Mouse (Mus musculus) brown adipose tissue, adult 24 weeks (tissue): ENCODE results near the gene Hs3st6. TPM values are rescaled to one million over a fixed set of nuclear protein-coding genes. Genes with fewer than 3 reads are reported as not detected.
"Not testable (repeated sequence)": the region's sequence is repeated elsewhere in the genome, so short reads cannot be mapped to it uniquely, and the experiment has no call there.

Source experiments
- H3K27ac ChIP-seq: fragments of 200-500 bp; replicated peaks from 2 replicates; pipeline ENCODE4 v1.5.1; 2012; ENCODE audit warnings: low read depth, mild to moderate bottlenecking, low read length
- H3K4me1 ChIP-seq: fragments of 200-500 bp; 2 replicates; pipeline ENCODE4 v1.6.1; 2012; ENCODE audit warnings: low read length, mixed read lengths; ENCODE audit not compliant: control insufficient read depth, insufficient read depth, insufficient read length
- H3K4me3 ChIP-seq: fragments of 200-500 bp; 2 replicates; pipeline ENCODE4 v1.5.1; 2012; ENCODE audit warnings: low read depth, mild to moderate bottlenecking, low read length, moderate library complexity; ENCODE audit not compliant: insufficient read depth
- polyA plus RNA-seq: library from polyadenylated mRNA; stranded (reverse); fragments of >200 nt; gene quantifications from 2 replicates; pipeline ENCODE4 v1.2.4, GENCODE M21; 2012; ENCODE audit not compliant: missing spikeins, insufficient read depth, insufficient read length

Hs3st6 gene
- polyA plus RNA-seq = not detected in 2 replicates

DNA sequence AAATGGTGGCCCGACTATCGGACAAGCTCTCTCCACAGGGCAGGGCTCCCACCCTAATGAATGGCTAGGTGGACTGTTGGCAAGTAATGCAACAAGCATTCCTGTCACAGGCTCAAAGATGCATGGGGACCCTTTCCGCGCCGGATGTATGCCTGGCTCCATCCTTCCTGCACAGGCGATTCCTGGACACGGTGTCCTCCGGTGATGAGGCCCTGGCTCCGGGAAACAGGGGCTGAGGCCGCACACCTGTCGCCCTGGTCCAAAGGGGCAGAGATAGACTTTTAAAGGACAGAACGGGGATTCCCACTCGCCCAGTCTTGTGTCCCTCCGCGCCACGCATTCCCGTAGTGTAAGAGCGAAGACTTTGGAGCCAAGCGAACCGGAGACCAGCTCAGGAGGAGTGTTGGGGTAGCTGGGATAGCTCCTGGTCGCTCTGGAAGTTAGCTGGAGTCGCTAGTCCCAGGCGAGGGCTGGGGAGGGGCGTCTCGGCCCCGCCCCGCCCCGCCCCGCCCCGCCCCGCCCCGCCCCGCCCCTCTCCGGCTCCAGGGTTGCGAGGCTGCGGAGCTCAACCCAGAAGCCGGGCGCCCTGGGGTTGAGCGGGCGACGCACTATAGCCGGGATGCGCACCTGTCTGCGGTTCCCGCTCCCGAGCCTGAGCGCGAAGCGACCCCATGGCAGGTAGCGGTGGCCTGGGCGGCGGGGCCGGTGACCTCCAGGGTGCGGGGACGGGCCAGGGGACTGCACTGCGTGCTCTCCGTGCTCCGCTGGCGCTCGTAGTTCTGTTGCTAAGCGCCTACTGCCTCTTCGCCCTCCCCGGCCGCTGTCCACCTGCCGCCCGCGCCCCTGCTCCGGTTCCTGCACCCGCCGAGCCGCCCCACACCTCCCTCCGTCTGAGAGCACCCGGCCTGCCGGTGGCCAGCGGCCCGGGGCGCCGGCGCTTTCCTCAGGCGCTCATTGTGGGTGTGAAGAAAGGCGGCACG lies at the start of gene Hs3st6:
TSS of gene Hs3st6 (plus strand) at position 574 of the 980 bp plus-strand sequence.
- Histone ChIP-seq H3K4me3 (peak within 1 kb of the TSS; percentile 63), H3K27ac (no peak within 1 kb of the TSS), H3K4me1 (peaks cover 2% of the 10 kb centered on the region; the same call in 1 of the 2 replicates)

GRCm38 (mm10) chr17:24705821-24706220 lies 47.0 kb upstream of the Hs3st6 start:
- H3K27ac ChIP-seq = no peak overlapping the region
- H3K4me1 ChIP-seq = 0 out of 2 replicates have a peak, but pooled peaks cover 3% of the 10 kb centered on the region
- no peak overlapping the region for H3K4me3 ChIP-seq

DNA sequence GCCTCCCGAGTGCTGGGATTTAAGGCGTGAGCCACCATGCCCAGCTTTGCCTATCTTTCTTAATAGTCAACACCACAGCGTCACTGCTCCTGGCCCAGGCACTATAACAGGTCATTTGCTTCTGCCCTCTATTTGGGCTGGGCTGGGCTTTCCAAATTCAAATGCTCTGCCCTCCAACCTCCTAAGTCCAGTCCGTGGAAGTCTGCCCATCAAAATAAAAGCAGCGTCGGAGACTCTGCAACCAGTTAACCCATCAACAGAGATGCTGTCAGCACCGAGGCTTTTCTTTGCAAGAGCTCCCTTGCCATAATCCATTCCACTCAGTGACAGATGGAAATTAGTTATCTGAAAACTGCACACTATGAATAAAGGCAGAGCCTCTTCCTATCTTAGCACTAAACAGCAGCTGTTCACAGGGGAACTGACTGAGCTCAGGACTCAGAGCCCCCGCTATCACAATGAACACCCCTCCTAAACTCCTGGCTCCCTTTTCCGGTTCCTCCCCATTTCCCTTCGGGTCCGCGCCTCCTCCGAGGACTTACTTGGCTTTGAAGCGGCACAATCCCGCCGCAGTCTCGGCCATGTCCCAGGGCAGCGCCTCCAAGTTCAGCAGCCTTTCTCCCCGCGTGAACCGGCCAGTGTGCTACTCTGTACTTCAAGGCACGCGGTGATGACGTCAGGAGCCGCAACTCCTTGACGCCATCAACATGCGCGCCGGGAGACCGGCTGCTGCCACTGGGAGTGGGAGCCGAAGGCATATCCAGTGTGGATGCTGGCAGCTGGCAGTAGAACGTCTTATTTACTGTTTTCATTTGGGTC lies 45.6 kb upstream of the Hs3st6 start, which contains the start of gene Tbl3:
TSS of gene Tbl3 (minus strand) at position 679 of the 819 bp plus-strand sequence.
- H3K27ac ChIP-seq = peak within 1 kb of the TSS; percentile 70
- 0 out of 2 replicates have a peak, but pooled peaks cover 3% of the 10 kb centered on the region for H3K4me1 ChIP-seq
- peak within 1 kb of the TSS; percentile 72 for H3K4me3 ChIP-seq

DNA sequence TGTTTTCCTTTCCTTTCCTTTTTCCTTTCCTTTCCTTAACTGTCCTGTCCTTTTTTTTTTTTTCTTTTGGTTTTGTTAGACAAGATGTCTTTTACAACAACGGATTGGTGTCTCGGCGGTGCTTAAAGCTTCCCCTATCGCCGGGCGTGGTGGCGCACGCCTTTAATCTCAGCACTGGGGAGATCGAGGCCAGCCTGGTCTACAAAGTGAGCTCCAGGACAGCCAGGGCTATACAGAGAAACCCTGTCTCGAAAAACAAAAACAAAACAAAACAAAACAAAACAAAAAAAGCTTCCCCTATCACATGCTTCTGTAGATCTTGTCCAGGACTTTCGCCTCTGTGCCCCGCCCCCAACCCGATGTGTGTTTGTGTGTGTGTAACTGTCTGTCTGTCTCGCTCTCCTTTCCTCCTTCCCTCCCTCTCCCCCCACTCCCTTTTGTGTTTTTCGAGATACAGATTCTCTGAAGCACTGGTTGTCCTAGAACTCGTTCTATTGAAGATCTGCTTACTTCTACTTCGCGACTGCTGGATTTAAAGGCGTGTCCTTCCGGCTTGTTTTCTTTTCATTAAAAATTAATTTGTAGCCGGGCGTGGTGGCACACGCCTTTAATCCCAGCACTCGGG lies 44.9 kb upstream of the Hs3st6 start:
- Histone ChIP-seq H3K27ac (peak overlapping the region; percentile 63), H3K4me3 (peak overlapping the region; percentile 72), H3K4me1 (0 out of 2 replicates have a peak, but pooled peaks cover 3% of the 10 kb centered on the region)

DNA sequence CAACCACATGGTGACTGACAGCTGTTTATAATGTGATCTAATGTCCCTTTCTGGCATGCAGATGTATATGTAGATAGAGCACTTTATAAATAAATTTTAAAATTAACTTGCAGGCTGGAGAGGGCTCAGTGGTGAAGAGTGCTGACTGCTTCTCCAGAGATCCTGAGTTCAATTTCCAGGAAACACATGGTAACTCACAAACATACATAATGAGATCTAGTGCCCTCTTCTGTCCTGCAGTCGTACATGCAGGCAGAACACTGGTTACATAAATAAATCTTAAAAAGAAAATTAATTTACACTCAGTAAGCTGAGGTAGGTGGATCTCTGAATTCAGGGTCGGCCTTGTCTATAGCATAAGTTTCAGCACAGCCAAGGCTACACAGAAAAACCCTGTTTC lies 44.1 kb upstream of the Hs3st6 start:
- Histone ChIP-seq H3K27ac (no peak overlapping the region), H3K4me3 (no peak overlapping the region), H3K4me1 (0 out of 2 replicates have a peak, but pooled peaks cover 3% of the 10 kb centered on the region)

GRCm38 (mm10) chr17:24715556-24715955 lies 37.2 kb upstream of the Hs3st6 start:
- Histone ChIP-seq H3K4me1 (0 out of 2 replicates have a peak, but pooled peaks cover 2% of the 10 kb centered on the region), H3K4me3 (no peak overlapping the region), H3K27ac (no peak overlapping the region)

- no peak overlapping the region for H3K4me3 ChIP-seq
- H3K27ac ChIP-seq = no peak overlapping the region
- 0 out of 2 replicates have a peak, but pooled peaks cover 2% of the 10 kb centered on the region for H3K4me1 ChIP-seq
Measured at GRCm38 (mm10) chr17:24716166-24716682, 36.6 kb upstream of the Hs3st6 start.

DNA sequence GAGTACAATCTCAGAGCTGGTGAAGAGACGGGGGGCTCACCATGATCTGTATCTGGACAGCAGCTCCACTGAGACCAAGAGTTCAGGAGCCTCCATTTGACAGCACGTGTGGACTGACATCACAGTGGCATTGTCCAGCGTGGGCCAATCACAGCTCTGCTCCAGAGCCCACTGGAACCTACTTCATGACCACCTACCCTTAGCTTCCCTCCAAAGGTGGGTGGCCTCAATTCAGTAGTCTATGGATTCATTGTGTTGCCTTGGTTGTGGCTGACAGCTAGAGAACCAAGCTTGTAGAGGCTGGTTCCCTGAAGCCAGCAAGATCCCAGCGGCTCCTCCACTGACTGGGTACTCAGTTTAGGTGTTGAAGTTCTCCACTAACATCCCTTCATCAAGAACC lies 34.8 kb upstream of the Hs3st6 start, which contains the start of the genes Rnf151 and Rps2:
TSS of gene Rnf151 (minus strand) at position 121 of the 400 bp plus-strand sequence.
TSS of gene Rps2 (plus strand) at position 174 of the 400 bp plus-strand sequence.
- Histone ChIP-seq H3K4me3 (peak within 1 kb of the TSS; percentile 97), H3K4me1 (0 out of 2 replicates have a peak, but pooled peaks cover 2% of the 10 kb centered on the region), H3K27ac (no peak within 1 kb of the TSS)

GRCm38 (mm10) chr17:24718938-24719337 lies 33.9 kb upstream of the Hs3st6 start:
- not testable (repeated sequence) for H3K4me1 ChIP-seq, H3K27ac ChIP-seq
- peak overlapping the region; percentile 97 for H3K4me3 ChIP-seq

GRCm38 (mm10) chr17:24719494-24720222 lies 33.1 kb upstream of the Hs3st6 start:
- peak overlapping the region; percentile 78 for H3K27ac ChIP-seq
- peak overlapping the region; percentile 97 for H3K4me3 ChIP-seq
- 0 out of 2 replicates have a peak, but pooled peaks cover 2% of the 10 kb centered on the region for H3K4me1 ChIP-seq

DNA sequence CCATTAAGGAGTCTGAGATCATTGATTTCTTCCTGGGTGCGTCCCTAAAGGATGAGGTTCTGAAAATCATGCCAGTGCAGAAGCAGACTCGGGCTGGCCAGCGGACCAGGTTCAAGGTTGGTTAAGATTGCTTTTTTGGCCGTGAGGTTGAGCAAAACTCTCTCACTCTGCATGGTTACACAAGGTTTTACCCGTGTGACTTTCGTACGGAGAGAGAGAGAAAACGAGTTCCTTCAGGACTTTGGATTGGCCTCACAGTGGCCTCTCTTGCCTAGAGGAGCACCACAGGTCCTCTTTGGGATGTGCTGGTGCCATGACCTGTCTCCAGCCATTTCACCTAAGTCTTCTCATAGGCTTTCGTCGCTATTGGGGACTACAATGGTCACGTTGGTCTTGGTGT lies 32.2 kb upstream of the Hs3st6 start:
- peak overlapping the region; percentile 30; the same call in 1 of the 2 replicates for H3K27ac ChIP-seq
- H3K4me3 ChIP-seq = peak overlapping the region; percentile 65
- not testable (repeated sequence) for H3K4me1 ChIP-seq

DNA sequence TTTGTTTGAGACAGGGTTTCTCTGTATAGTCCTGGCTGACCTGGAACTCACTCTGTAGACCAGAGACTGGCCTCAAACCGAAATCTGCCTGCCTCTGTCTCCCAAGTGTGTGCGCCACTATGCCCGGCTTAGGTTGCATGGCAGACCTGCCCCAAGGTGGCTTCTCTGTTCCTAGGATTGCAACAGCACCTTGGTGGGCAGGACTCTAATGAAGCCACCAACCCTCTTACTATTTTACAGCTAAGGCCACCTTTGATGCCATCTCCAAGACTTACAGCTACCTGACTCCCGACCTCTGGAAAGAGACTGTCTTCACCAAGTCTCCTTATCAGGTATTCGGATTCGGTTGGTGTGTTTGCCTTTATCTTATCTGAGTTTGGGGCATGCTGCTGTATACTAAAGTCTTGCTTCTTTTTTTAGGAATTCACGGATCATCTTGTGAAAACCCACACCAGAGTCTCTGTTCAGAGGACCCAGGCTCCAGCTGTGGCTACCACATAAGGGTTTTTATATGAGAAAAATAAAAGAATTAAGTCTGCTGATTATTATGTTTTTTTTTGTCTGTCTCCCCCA lies 31.3 kb upstream of the Hs3st6 start:
- H3K4me3 ChIP-seq = peak overlapping the region; percentile 17
- not testable (repeated sequence) for H3K4me1 ChIP-seq, H3K27ac ChIP-seq

DNA sequence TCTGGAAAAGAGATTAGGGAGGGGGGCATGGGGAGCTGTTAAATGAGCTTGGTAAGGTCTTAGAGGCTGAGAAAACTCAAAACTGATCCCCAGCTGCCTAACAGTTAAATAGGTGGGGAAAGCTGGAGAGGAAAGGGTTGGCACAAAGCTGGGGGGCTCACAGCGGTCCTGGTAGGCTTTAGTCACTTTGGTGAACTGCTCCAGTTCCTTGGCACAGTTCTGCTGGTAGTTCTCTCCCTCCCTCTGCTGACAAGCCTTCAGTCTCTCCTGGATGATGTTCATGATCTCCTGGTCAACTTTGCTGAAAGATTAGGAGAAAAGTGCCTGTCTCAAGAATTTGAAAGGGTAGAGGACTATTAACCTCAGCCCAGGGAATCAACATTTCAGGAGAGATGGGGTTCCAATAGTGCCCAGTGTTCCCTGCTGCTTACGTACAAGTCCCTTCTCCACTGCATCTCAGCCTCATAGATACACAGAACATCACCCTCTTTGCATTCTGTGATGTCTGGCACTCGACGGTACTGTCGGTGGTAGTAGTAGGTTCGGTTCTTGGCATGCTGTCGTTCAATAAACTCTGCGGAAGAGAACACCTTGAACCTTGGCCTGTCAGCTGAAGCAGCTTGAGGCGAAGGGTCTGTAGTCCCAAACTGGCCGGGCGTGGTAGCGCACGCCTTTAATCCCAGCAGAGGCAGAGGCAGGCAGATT lies 30.4 kb upstream of the Hs3st6 start:
- peak overlapping the region; percentile 19 for H3K4me3 ChIP-seq

More for the DNA sequence above, 30.4 kb upstream of the Hs3st6 start:
- Histone ChIP-seq H3K27ac (no peak overlapping the region), H3K4me1 (0 out of 2 replicates have a peak, but pooled peaks cover 2% of the 10 kb centered on the region)
